Mouse (Mus musculus): ENCODE results near the gene Tnk1. TPM values are rescaled to one million over a fixed set of nuclear protein-coding genes. Genes with fewer than 3 reads are reported as not detected.

Gene Tnk1
- polyA plus RNA-seq, 1 experiment from 2014 or later: 0.89 TPM

DNA sequence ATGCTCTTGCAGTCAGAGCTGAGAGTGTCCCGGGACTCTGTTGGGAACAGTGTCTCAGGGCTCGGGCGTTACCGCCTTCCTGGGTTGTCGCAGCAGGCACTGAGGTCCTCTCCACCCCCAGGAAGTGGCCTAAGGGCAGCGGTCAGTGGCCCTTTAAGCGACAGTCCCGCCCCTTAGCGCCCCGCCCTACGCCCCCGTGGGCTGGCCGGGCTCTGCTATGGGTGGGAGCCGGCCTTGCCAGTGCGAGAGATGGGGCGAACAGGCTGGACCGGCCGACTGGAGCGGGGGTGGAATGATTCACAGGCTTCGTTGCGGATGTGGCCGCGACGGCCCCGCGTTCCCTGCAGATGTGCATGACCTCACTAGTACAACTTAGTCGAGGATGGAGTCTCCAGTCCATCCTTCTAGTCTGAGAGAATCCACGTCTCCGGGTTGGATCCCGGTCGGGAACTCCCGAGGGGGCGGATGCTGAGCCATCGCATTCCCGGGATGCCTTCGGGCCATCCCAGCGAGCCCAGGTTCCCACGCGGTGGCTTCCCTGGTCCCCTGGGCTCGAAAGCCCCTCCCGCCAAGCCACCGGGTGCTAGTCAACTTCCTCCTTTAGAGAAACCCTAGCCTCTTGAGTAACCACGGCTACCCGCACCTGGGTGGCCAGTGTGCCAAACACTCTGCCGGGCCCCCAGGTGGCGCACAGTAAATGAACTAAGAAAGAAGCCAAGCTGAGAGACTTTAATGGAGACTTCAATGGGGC lies 22.5 kb upstream of the Tnk1 start, which contains the start of gene Kctd11:
Gene Kctd11, minus strand, starts transcription at position 554 of the 751 bp plus-strand sequence.
- Histone ChIP-seq H3K4me2 (ENCODE audit: low read depth, severe bottlenecking) (peak within 1 kb of the TSS; percentile 83), H3K36me3 (ENCODE audit: control insufficient read depth, insufficient read depth, low read length) (no peaks in the 10 kb centered on the region), H3K27ac (replicated peaks; ENCODE audit: low read depth, low read length) (peak within 1 kb of the TSS; percentile 30), H3K27me3 (ENCODE audit: control insufficient read depth, insufficient read depth, low read length) (no peaks in the 10 kb centered on the region), H3K9me3 (ENCODE audit: control insufficient read depth, low read length) (no peaks in the 10 kb centered on the region), H3K4me1 (ENCODE audit: control insufficient read depth, insufficient read depth, low read length) (peaks cover 12% of the 10 kb centered on the region), H3K4me3 (ENCODE audit: low read depth, low read length) (peak within 1 kb of the TSS; percentile 38), H3K9ac (ENCODE audit: low read length) (peak within 1 kb of the TSS; percentile 32)
- peak; percentile 83 for ATAC-seq (ENCODE audit: insufficient number of reproducible peaks, low FRiP score, low TSS enrichment, low read depth)
- peak; percentile 86 for DNase-seq (ENCODE audit: low spot score)
- under 1% methylated on average over 44 of the region's 46 CpGs for WGBS

- H3K4me2 ChIP-seq (ENCODE audit: low read depth, severe bottlenecking): peak overlapping the region; percentile 83
- WGBS: under 1% methylated on average over 18 of the region's 18 CpGs
Measured at GRCm38 (mm10) chr11:69880506-69880852, 21.9 kb upstream of the Tnk1 start.

DNA sequence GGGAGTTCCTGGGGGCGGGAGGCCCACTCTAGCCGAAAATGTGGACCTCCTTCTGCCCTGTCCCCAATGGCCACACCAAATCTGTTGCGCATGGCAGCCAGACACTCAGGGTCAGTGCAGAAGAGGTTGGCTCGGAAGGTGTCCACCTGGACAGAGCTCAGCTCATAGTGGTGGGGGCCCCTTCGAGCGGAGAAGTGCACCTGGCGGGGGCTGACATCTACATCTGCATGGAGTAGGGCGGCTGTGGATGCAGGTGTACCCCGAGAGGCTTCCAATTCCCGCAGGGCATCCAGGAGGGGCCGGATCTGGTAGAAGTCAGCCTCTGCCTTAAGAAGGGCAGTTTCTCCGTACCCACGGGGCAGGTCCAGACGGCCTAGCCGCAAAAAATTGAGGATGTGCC lies 21.2 kb upstream of the Tnk1 start:
- DNase-seq (ENCODE audit: low spot score): no peak
- H3K27me3 ChIP-seq (ENCODE audit: control insufficient read depth, insufficient read depth, low read length): no peaks in the 10 kb centered on the region
- H3K36me3 ChIP-seq (ENCODE audit: control insufficient read depth, insufficient read depth, low read length): no peaks in the 10 kb centered on the region
- H3K9ac ChIP-seq (ENCODE audit: low read length): peak overlapping the region; percentile 32; the same call in 1 of the 2 replicates
- 54% methylated on average over 15 of the region's 15 CpGs for WGBS
- ATAC-seq (ENCODE audit: insufficient number of reproducible peaks, low FRiP score, low TSS enrichment, low read depth): no peak
- H3K27ac ChIP-seq (replicated peaks; ENCODE audit: low read depth, low read length): no peak overlapping the region
- peak overlapping the region; percentile 83 for H3K4me2 ChIP-seq (ENCODE audit: low read depth, severe bottlenecking)
- H3K4me1 ChIP-seq (ENCODE audit: control insufficient read depth, insufficient read depth, low read length): peaks cover 12% of the 10 kb centered on the region
- peak overlapping the region; percentile 38 for H3K4me3 ChIP-seq (ENCODE audit: low read depth, low read length)
- H3K9me3 ChIP-seq (ENCODE audit: control insufficient read depth, low read length): no peaks in the 10 kb centered on the region

More at GRCm38 (mm10) chr11:69880506-69880852, 21.9 kb upstream of the Tnk1 start:
- ATAC-seq (ENCODE audit: insufficient number of reproducible peaks, low FRiP score, low TSS enrichment, low read depth) (peak; percentile 46), DNase-seq (ENCODE audit: low spot score) (peak; percentile 83)
- Histone ChIP-seq H3K9ac (ENCODE audit: low read length) (peak overlapping the region; percentile 32), H3K4me1 (ENCODE audit: control insufficient read depth, insufficient read depth, low read length) (peaks cover 12% of the 10 kb centered on the region), H3K27me3 (ENCODE audit: control insufficient read depth, insufficient read depth, low read length) (no peaks in the 10 kb centered on the region), H3K27ac (replicated peaks; ENCODE audit: low read depth, low read length) (peak overlapping the region; percentile 30), H3K9me3 (ENCODE audit: control insufficient read depth, low read length) (no peaks in the 10 kb centered on the region), H3K4me3 (ENCODE audit: low read depth, low read length) (peak overlapping the region; percentile 38), H3K36me3 (ENCODE audit: control insufficient read depth, insufficient read depth, low read length) (no peaks in the 10 kb centered on the region)

DNA sequence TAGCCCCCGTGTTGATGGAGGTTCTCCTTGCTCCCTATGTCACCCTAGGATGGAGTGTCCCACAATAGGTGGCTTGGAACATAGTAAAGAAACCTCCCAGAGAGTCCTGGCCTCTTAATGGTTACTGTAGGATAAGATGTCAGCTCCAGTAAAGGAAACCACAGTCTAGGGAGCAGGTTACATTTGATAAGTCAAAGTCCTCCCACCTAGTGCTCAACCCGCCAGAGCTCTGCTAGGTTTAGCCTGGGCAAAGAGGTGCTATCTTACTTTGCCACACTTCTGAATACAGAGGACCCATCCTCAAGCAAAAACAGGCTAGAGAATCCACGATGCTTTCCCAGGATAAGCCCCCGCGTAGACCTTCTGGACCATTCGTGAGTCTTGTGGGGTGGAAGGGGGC lies 20.4 kb upstream of the Tnk1 start:
- no peak for DNase-seq (ENCODE audit: low spot score)
- whole genome bisulfite sequencing: 93% methylated on average over 6 of the region's 6 CpGs
- Histone ChIP-seq H3K27ac (replicated peaks; ENCODE audit: low read depth, low read length) (no peak overlapping the region), H3K4me3 (ENCODE audit: low read depth, low read length) (no peak overlapping the region; the same call in 1 of the 2 replicates), H3K9ac (ENCODE audit: low read length) (no peak overlapping the region), H3K36me3 (ENCODE audit: control insufficient read depth, insufficient read depth, low read length) (no peaks in the 10 kb centered on the region), H3K27me3 (ENCODE audit: control insufficient read depth, insufficient read depth, low read length) (no peaks in the 10 kb centered on the region), H3K4me2 (ENCODE audit: low read depth, severe bottlenecking) (peak overlapping the region; percentile 83; the same call in 1 of the 2 replicates), H3K4me1 (ENCODE audit: control insufficient read depth, insufficient read depth, low read length) (peaks cover 12% of the 10 kb centered on the region), H3K9me3 (ENCODE audit: control insufficient read depth, low read length) (no peaks in the 10 kb centered on the region)
- ATAC-seq (ENCODE audit: insufficient number of reproducible peaks, low FRiP score, low TSS enrichment, low read depth): no peak

GRCm38 (mm10) chr11:69878399-69878798 lies 19.9 kb upstream of the Tnk1 start:
- Histone ChIP-seq H3K36me3 (ENCODE audit: control insufficient read depth, insufficient read depth, low read length) (no peaks in the 10 kb centered on the region), H3K4me1 (ENCODE audit: control insufficient read depth, insufficient read depth, low read length) (peaks cover 12% of the 10 kb centered on the region), H3K27ac (replicated peaks; ENCODE audit: low read depth, low read length) (no peak overlapping the region), H3K9me3 (ENCODE audit: control insufficient read depth, low read length) (no peaks in the 10 kb centered on the region), H3K9ac (ENCODE audit: low read length) (no peak overlapping the region), H3K4me2 (ENCODE audit: low read depth, severe bottlenecking) (0 out of 2 replicates have a peak overlapping the region, but pooled peaks have one; percentile 2), H3K4me3 (ENCODE audit: low read depth, low read length) (no peak overlapping the region), H3K27me3 (ENCODE audit: control insufficient read depth, insufficient read depth, low read length) (no peaks in the 10 kb centered on the region)
- DNase-seq (ENCODE audit: low spot score) (no peak), ATAC-seq (ENCODE audit: insufficient number of reproducible peaks, low FRiP score, low TSS enrichment, low read depth) (no peak)
- 80% methylated on average over 3 of the region's 3 CpGs for WGBS

GRCm38 (mm10) chr11:69877878-69878277 lies 19.3 kb upstream of the Tnk1 start, which contains the start of gene Tmem95:
TSS of gene Tmem95 (minus strand) at chr11:69878018.
- Histone ChIP-seq H3K9ac (ENCODE audit: low read length) (no peak within 1 kb of the TSS), H3K4me2 (ENCODE audit: low read depth, severe bottlenecking) (peak within 1 kb of the TSS; percentile 26; the same call in 1 of the 2 replicates), H3K27me3 (ENCODE audit: control insufficient read depth, insufficient read depth, low read length) (no peaks in the 10 kb centered on the region), H3K36me3 (ENCODE audit: control insufficient read depth, insufficient read depth, low read length) (no peaks in the 10 kb centered on the region), H3K4me3 (ENCODE audit: low read depth, low read length) (no peak within 1 kb of the TSS), H3K9me3 (ENCODE audit: control insufficient read depth, low read length) (no peaks in the 10 kb centered on the region), H3K27ac (replicated peaks; ENCODE audit: low read depth, low read length) (no peak within 1 kb of the TSS), H3K4me1 (ENCODE audit: control insufficient read depth, insufficient read depth, low read length) (peaks cover 12% of the 10 kb centered on the region)
- 91% methylated on average over 11 of the region's 11 CpGs for WGBS
- DNase-seq (ENCODE audit: low spot score) (no peak), ATAC-seq (ENCODE audit: insufficient number of reproducible peaks, low FRiP score, low TSS enrichment, low read depth) (no peak)

- Histone ChIP-seq H3K4me3 (ENCODE audit: low read depth, low read length) (no peak overlapping the region), H3K27ac (replicated peaks; ENCODE audit: low read depth, low read length) (no peak overlapping the region), H3K9me3 (ENCODE audit: control insufficient read depth, low read length) (no peaks in the 10 kb centered on the region), H3K27me3 (ENCODE audit: control insufficient read depth, insufficient read depth, low read length) (no peaks in the 10 kb centered on the region), H3K36me3 (ENCODE audit: control insufficient read depth, insufficient read depth, low read length) (no peaks in the 10 kb centered on the region), H3K9ac (ENCODE audit: low read length) (no peak overlapping the region), H3K4me2 (ENCODE audit: low read depth, severe bottlenecking) (peak overlapping the region; percentile 26; the same call in 1 of the 2 replicates), H3K4me1 (ENCODE audit: control insufficient read depth, insufficient read depth, low read length) (peaks cover 12% of the 10 kb centered on the region)
- 7% methylated on average over 12 of the region's 12 CpGs for WGBS
- no peak for ATAC-seq (ENCODE audit: insufficient number of reproducible peaks, low FRiP score, low TSS enrichment, low read depth)
- DNase-seq (ENCODE audit: low spot score): peak; percentile 91
Measured at GRCm38 (mm10) chr11:69876867-69877266, 18.3 kb upstream of the Tnk1 start.

GRCm38 (mm10) chr11:69876186-69876585 lies 17.7 kb upstream of the Tnk1 start:
- no peak for ATAC-seq (ENCODE audit: insufficient number of reproducible peaks, low FRiP score, low TSS enrichment, low read depth)
- Histone ChIP-seq H3K4me2 (ENCODE audit: low read depth, severe bottlenecking) (no peak overlapping the region), H3K27me3 (ENCODE audit: control insufficient read depth, insufficient read depth, low read length) (no peaks in the 10 kb centered on the region), H3K4me1 (ENCODE audit: control insufficient read depth, insufficient read depth, low read length) (peaks cover 12% of the 10 kb centered on the region), H3K4me3 (ENCODE audit: low read depth, low read length) (no peak overlapping the region), H3K9me3 (ENCODE audit: control insufficient read depth, low read length) (no peaks in the 10 kb centered on the region), H3K27ac (replicated peaks; ENCODE audit: low read depth, low read length) (0 out of 2 replicates have a peak overlapping the region, but pooled peaks have one; percentile 8), H3K36me3 (ENCODE audit: control insufficient read depth, insufficient read depth, low read length) (no peaks in the 10 kb centered on the region), H3K9ac (ENCODE audit: low read length) (0 out of 2 replicates have a peak overlapping the region, but pooled peaks have one; percentile 12)
- DNase-seq (ENCODE audit: low spot score): no peak
- 66% methylated on average over 7 of the region's 7 CpGs for WGBS

Measured in limb, embryonic 11.5 days (tissue).